Mouse (Mus musculus) heart, embryonic 11.5 days (tissue): Measurements from ENCODE around the gene Impdh2. TPM values are rescaled to one million over a fixed set of nuclear protein-coding genes. Genes with fewer than 3 reads are reported as not detected.
A peak's percentile ranks its signal among the peaks of the same experiment; 100 is the strongest.

Experiments
- ATAC-seq: fragments of 200-750 bp; cut with Nextera tagmentation; replicated peaks from 2 replicates; pipeline ENCODE4 v1.8.0; 2017; ENCODE audit warnings: moderate library complexity; ENCODE audit not compliant: insufficient number of reproducible peaks, low FRiP score, low TSS enrichment
- H3K27ac ChIP-seq: fragments of 300-500 bp; sonication (generic); 2 replicates; pipeline ENCODE4 v1.5.1; 2014; ENCODE audit warnings: mild to moderate bottlenecking, low read depth, low read length
- H3K27me3 ChIP-seq: fragments of 300-500 bp; sonication (generic); 2 replicates; pipeline ENCODE4 v1.6.1; 2014; ENCODE audit warnings: mild to moderate bottlenecking, low read length, mixed read lengths; ENCODE audit not compliant: control insufficient read depth, insufficient read depth
- H3K36me3 ChIP-seq: fragments of 300-500 bp; sonication (generic); 2 replicates; pipeline ENCODE4 v1.6.1; 2014; ENCODE audit warnings: mild to moderate bottlenecking, low read length, moderate library complexity, mixed read lengths; ENCODE audit not compliant: control insufficient read depth, insufficient read depth
- H3K4me1 ChIP-seq: fragments of 300-500 bp; sonication (generic); 2 replicates; pipeline ENCODE4 v1.6.1; 2014; ENCODE audit warnings: low read length; ENCODE audit not compliant: control insufficient read depth, insufficient read depth
- H3K4me2 ChIP-seq: fragments of 300-500 bp; sonication (generic); 2 replicates; pipeline ENCODE4 v1.6.1; 2014; ENCODE audit warnings: mild to moderate bottlenecking, moderate library complexity
- H3K4me3 ChIP-seq: fragments of 300-500 bp; sonication (generic); 2 replicates; pipeline ENCODE4 v1.5.1; 2014; ENCODE audit warnings: low read depth, low read length
- H3K9ac ChIP-seq: fragments of 300-500 bp; sonication (generic); 2 replicates; pipeline ENCODE4 v1.6.1; 2014; ENCODE audit warnings: mild to moderate bottlenecking, low read depth, low read length, moderate library complexity
- H3K9me3 ChIP-seq: fragments of 300-500 bp; sonication (generic); replicated peaks from 2 replicates; pipeline ENCODE4 v1.6.1; 2016; ENCODE audit warnings: low read length; ENCODE audit not compliant: control insufficient read depth
- WGBS: fragments of 180-500 bp; shearing (Covaris S2); extraction: QIAGEN DNeasy Blood & Tissue Kit; methylation state at CpG from one replicate; pipeline ENCODE4 v1.1.7; 2014; ENCODE audit not compliant: insufficient replicate concordance; 5-methylcytosine and 5-hydroxymethylcytosine counted together
- polyA plus RNA-seq: library from polyadenylated mRNA; unstranded; fragments of >200 nt; fragmentation: Nextera tagmentation; extraction: Ambion mirVana; gene quantifications from 2 replicates; pipeline ENCODE4 v1.2.1, GENCODE M21; 2014

Impdh2 gene
- 130 TPM in 2 replicates for polyA plus RNA-seq

DNA sequence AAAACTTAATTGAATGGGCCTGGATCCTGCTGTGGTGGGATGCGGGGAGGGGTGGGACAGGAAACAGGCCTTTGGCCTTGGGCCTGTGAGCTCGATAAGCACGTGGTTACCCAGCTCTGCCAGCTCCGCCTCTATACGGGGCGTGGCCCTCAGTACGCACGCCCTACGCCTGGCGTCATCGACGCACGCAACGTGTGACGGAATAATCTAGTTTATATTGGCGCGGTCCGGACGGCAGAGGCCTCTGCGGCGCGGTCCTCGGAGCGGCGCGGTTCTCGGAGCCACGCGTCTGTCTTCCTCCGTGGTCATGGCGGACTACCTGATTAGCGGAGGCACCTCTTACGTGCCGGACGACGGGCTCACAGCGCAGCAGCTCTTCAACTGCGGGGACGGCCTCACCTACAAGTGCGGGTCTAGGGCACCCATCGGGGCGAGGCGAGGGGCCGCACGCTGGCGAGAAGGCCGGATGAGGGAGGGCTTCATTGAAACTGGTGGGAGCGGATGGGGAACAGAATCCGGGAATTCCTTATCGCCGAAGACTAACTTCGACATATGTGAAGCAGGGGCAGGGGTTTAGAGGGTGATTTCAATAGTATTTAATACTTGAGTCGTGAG, at the start of gene Impdh2:
Gene Impdh2, plus strand, starts transcription at position 60 of the 615 bp plus-strand sequence.
- Histone ChIP-seq H3K36me3 (peaks cover 46% of the 10 kb centered on the region), H3K27me3 (no peaks in the 10 kb centered on the region), H3K9ac (peak within 1 kb of the TSS; percentile 80), H3K4me3 (peak within 1 kb of the TSS; percentile 58), H3K4me2 (peak within 1 kb of the TSS; percentile 84), H3K9me3 (no peaks in the 10 kb centered on the region), H3K4me1 (peaks cover 9% of the 10 kb centered on the region), H3K27ac (peak within 1 kb of the TSS; percentile 69)
- ATAC-seq, result peak; percentile 97
- under 1% methylated on average over 52 of the region's 53 CpGs for WGBS

- no peaks in the 10 kb centered on the region for H3K9me3 ChIP-seq
- peak within 1 kb of the TSS; percentile 90 for H3K4me2 ChIP-seq
- peak within 1 kb of the TSS; percentile 98 for H3K4me3 ChIP-seq
- peak; percentile 93 for ATAC-seq
- peak within 1 kb of the TSS; percentile 99 for H3K9ac ChIP-seq
- H3K27me3 ChIP-seq, result no peaks in the 10 kb centered on the region
- peak within 1 kb of the TSS; percentile 100 for H3K27ac ChIP-seq
- WGBS, result 1% methylated on average over 47 of the region's 55 CpGs
- peaks cover 15% of the 10 kb centered on the region for H3K4me1 ChIP-seq
- H3K36me3 ChIP-seq, result peaks cover 24% of the 10 kb centered on the region
Measured at GRCm38 (mm10) chr9:108516380-108517251, 43.5 kb upstream of the Impdh2 start, which contains the start of gene Qrich1. TSS of gene Qrich1 (plus strand) at chr9:108516806.

DNA sequence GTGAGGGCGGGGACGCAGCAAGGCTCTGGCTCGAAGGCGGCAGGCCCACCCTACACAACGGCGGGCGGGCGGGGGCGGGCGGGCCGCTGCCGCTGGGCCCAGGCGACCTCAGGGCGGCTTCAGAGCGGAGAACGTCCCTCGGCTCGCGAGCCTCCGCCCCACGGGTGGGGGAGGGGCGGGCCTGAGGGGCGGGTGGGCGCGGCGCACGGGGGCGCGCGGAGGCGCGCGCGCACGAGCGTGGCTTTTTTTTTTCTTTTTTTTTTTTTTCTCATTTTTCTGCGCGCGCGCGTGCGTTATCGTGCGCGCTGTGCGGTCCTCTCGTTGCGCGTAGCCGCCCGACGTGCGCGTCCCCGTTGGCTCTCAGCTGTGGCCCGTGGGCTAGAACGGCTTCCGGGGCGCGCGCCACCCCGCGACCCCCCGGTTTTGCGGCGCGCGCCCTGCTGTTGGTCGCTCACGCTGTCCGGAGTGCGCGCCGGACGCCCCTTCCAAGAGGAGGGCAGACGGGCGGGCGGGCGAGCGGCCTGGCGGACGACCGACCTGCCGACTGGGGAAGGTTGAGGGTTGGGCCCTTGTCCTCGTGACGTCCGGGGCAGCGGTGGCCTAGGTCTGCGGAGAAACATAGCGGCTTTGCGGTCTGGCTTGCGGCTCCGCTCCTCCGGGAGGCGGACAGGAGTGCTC, 42.7 kb upstream of the Impdh2 start:
- no peaks in the 10 kb centered on the region for H3K27me3 ChIP-seq
- ATAC-seq, result peak; percentile 81

GRCm38 (mm10) chr9:108517931-108518332, 42.2 kb upstream of the Impdh2 start:
- ATAC-seq, result no peak
- Histone ChIP-seq H3K9ac (peak overlapping the region; percentile 99), H3K27ac (peak overlapping the region; percentile 100), H3K36me3 (peaks cover 12% of the 10 kb centered on the region), H3K9me3 (no peaks in the 10 kb centered on the region), H3K4me2 (peak overlapping the region; percentile 90), H3K4me1 (peaks cover 15% of the 10 kb centered on the region), H3K4me3 (peak overlapping the region; percentile 98), H3K27me3 (no peaks in the 10 kb centered on the region)
- WGBS, result under 1% methylated on average over 13 of the region's 13 CpGs

More for the DNA sequence above, 42.7 kb upstream of the Impdh2 start:
- Histone ChIP-seq H3K9me3 (no peaks in the 10 kb centered on the region), H3K4me1 (peaks cover 15% of the 10 kb centered on the region), H3K27ac (peak overlapping the region; percentile 100), H3K4me3 (peak overlapping the region; percentile 98), H3K36me3 (peaks cover 17% of the 10 kb centered on the region), H3K4me2 (peak overlapping the region; percentile 90), H3K9ac (peak overlapping the region; percentile 99)
- under 1% methylated on average over 81 of the region's 95 CpGs for WGBS

DNA sequence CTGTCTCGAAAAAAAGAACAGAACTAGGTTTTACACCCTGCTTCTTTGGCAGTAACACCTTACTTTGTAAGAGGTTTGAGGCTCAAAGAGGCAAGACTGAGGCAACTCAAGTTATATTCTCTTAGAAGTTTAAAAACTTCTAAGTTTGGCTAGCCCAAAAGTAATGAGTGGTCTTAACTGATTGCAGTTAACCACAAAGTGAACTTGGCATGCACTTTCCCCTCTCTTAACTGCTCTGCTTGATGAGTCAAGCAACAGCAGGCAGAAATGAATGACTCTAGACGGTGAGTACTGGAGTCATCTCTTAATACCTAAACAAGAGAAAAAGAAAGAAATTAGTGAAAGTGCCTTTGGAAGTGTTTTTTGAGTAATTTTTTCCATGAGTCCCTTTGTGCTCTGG, 38.5 kb upstream of the Impdh2 start:
- Histone ChIP-seq H3K9ac (no peak overlapping the region), H3K4me1 (peaks cover 11% of the 10 kb centered on the region), H3K4me3 (no peak overlapping the region), H3K27me3 (no peaks in the 10 kb centered on the region), H3K36me3 (no peaks in the 10 kb centered on the region), H3K27ac (no peak overlapping the region), H3K4me2 (no peak overlapping the region), H3K9me3 (no peaks in the 10 kb centered on the region)
- ATAC-seq, result no peak
- 83% methylated on average over 2 of the region's 2 CpGs for WGBS

DNA sequence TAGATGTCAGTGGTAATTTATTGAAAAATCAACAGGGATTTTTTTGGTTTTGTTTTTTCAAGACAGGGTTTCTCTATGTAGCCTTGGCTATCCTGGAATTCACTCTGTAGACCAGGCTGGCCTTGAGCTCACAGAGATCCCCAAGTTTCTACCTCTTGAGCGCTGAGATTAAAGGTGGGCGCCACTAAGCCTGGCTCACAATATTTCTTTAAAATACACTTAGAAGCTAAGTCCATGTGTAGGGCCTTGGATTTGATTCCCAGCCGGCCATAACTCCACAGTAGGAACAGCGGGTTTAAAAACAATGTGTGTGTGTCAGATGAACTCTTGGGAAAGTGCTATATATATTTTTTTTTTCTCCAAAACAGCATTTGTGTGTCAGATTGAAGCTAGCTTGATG, 36.7 kb upstream of the Impdh2 start:
- H3K27ac ChIP-seq, result no peak overlapping the region
- WGBS, result 93% methylated on average over 4 of the region's 4 CpGs
- no peaks in the 10 kb centered on the region for H3K27me3 ChIP-seq
- H3K36me3 ChIP-seq, result no peaks in the 10 kb centered on the region
- no peak overlapping the region for H3K4me3 ChIP-seq
- no peaks in the 10 kb centered on the region for H3K9me3 ChIP-seq
- no peak overlapping the region for H3K4me2 ChIP-seq
- H3K4me1 ChIP-seq, result peaks cover 10% of the 10 kb centered on the region
- ATAC-seq, result no peak
- H3K9ac ChIP-seq, result no peak overlapping the region

- Histone ChIP-seq H3K4me3 (no peak overlapping the region), H3K4me2 (no peak overlapping the region), H3K9ac (no peak overlapping the region), H3K27me3 (no peaks in the 10 kb centered on the region), H3K4me1 (peaks cover 4% of the 10 kb centered on the region; the same call in 1 of the 2 replicates), H3K27ac (no peak overlapping the region), H3K9me3 (no peaks in the 10 kb centered on the region), H3K36me3 (peaks cover 7% of the 10 kb centered on the region)
- 82% methylated on average over 3 of the region's 3 CpGs for WGBS
- no peak for ATAC-seq
Measured at GRCm38 (mm10) chr9:108525400-108525799, 34.7 kb upstream of the Impdh2 start.

GRCm38 (mm10) chr9:108530954-108531353, 29.1 kb upstream of the Impdh2 start:
- no peak for ATAC-seq
- Histone ChIP-seq H3K4me1 (no peaks in the 10 kb centered on the region), H3K4me2 (no peak overlapping the region), H3K36me3 (peaks cover 37% of the 10 kb centered on the region), H3K27me3 (no peaks in the 10 kb centered on the region), H3K4me3 (no peak overlapping the region), H3K9ac (no peak overlapping the region), H3K27ac (no peak overlapping the region), H3K9me3 (no peaks in the 10 kb centered on the region)
- 86% methylated on average over 1 of the region's 1 CpGs for WGBS
